Mouse (Mus musculus): Measurements from ENCODE around the gene Psme1. TPM values are rescaled to one million over a fixed set of nuclear protein-coding genes. Genes with fewer than 3 reads are reported as not detected.

The Psme1 gene
- polyA plus RNA-seq, 2 experiments, result 51.1 to 99.9 TPM

- H3K4me2 ChIP-seq (ENCODE audit: low read depth), result peak overlapping the region; percentile 95
- 10% methylated on average over 19 of the region's 19 CpGs for WGBS (ENCODE audit: insufficient replicate concordance)
- peak overlapping the region; percentile 64 to 76 for H3K4me3 ChIP-seq (ENCODE audit: insufficient read depth in 1 of 2, low read depth in 2 of 2, low read length in 2 of 2)
- TF ChIP-seq CTCF (IDR thresholded peaks at IDR 0.05; ENCODE audit: low read depth) (peak; percentile 99), EP300 (IDR thresholded peaks at IDR 0.05; ENCODE audit: low read depth) (peak; percentile 61)
- H3K27me3 ChIP-seq (ENCODE audit: control insufficient read depth, insufficient read depth, low read length), result no peaks in the 10 kb centered on the region
- peak overlapping the region; percentile 96 for H3K27ac ChIP-seq
- H3K4me1 ChIP-seq (replicated peaks; ENCODE audit: control insufficient read depth in 2 of 2, insufficient read depth in 2 of 2, low read length in 1 of 2), result peaks cover 12 to 28% of the 10 kb centered on the region in 2 experiments
- no peaks in the 10 kb centered on the region for H3K9me3 ChIP-seq (ENCODE audit: control insufficient read depth, low read length)
- H3K9ac ChIP-seq (replicated peaks), result peak overlapping the region; percentile 91
- DNase-seq (ENCODE audit: low read depth in 3 of 3, low spot score in 3 of 3), result peak; percentile 93 to 97 (median 95)
- H3K36me3 ChIP-seq (replicated peaks; ENCODE audit: control insufficient read depth, insufficient read depth, low read depth), result peaks cover 72% of the 10 kb centered on the region
- peak; percentile 95 for ATAC-seq (ENCODE audit: insufficient read depth)
Measured at GRCm38 (mm10) chr14:55603633-55604576, 26.0 kb downstream of the Psme1 start.

DNA sequence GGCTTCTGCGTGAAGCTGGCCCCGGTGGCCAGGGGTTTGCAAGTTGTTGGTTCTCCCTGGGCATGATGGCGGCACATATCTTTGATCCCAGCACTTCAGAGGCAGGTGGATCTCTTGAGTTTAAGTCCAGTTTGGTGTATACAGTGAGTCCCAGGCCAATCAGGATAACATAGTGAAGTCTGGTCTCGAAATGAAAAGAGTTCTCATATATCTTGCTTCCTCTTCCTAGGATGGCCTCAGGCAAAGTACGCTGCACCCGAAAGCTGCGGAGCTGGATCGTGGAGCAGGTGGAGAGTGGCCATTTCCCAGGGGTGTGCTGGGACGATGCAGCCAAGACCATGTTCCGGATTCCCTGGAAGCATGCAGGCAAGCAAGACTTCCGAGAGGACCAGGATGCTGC is 26.9 kb downstream of the Psme1 start:
- Histone ChIP-seq H3K27ac (peak overlapping the region; percentile 96), H3K27me3 (ENCODE audit: control insufficient read depth, insufficient read depth, low read length) (no peaks in the 10 kb centered on the region), H3K4me3 (ENCODE audit: insufficient read depth in 1 of 2, low read depth in 2 of 2, low read length in 2 of 2) (peak overlapping the region; percentile 64 to 76), H3K9me3 (ENCODE audit: control insufficient read depth, low read length) (no peaks in the 10 kb centered on the region), H3K4me2 (ENCODE audit: low read depth) (peak overlapping the region; percentile 95), H3K9ac (replicated peaks) (peak overlapping the region; percentile 91), H3K4me1 (replicated peaks; ENCODE audit: control insufficient read depth in 2 of 2, insufficient read depth in 2 of 2, low read length in 1 of 2) (peaks cover 12 to 28% of the 10 kb centered on the region in 2 experiments), H3K36me3 (replicated peaks; ENCODE audit: control insufficient read depth, insufficient read depth, low read depth) (peaks cover 72% of the 10 kb centered on the region)
- 83% methylated on average over 11 of the region's 11 CpGs for WGBS (ENCODE audit: insufficient replicate concordance)
- DNase-seq (ENCODE audit: low read depth in 3 of 3, low spot score in 3 of 3) (no peak), ATAC-seq (ENCODE audit: insufficient read depth) (no peak)
- TF ChIP-seq EP300 (IDR thresholded peaks at IDR 0.05; ENCODE audit: low read depth) (no peak), CTCF (IDR thresholded peaks at IDR 0.05; ENCODE audit: low read depth) (no peak)

DNA sequence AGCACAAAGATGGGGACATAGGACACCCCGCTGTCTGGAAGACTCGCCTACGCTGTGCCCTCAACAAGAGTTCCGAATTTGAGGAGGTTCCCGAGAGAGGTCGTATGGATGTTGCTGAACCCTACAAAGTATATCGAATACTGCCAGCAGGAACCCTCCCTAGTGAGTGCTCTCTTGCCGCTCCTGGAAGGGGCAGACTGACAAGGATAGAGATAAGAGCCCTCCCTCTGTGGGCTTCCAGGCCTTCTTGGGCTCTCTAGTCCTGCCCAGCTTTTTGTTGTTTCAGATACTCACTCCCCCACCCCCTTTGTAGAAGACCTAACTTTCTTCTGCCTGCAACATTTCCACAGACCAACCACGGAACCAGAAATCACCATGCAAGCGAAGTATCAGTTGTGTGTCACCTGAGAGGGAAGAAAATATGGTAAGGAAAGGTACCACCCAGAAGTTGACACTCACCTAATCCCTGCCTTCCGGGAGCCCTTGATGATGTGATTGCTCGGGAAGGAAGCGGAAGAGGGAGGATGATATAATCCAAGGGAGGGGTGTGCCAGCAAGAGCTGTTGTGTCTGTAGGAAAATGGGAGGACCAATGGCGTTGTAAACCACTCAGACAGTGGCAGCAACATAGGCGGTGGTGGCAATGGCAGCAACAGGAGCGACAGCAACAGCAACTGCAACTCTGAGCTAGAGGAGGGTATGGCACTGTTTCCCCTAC is 28.0 kb downstream of the Psme1 start:
- peak overlapping the region; percentile 43 for H3K9ac ChIP-seq (replicated peaks)
- H3K4me1 ChIP-seq (replicated peaks; ENCODE audit: control insufficient read depth in 2 of 2, insufficient read depth in 2 of 2, low read length in 1 of 2), result peaks cover 12 to 28% of the 10 kb centered on the region in 2 experiments
- H3K9me3 ChIP-seq (ENCODE audit: control insufficient read depth, low read length), result no peaks in the 10 kb centered on the region
- H3K27ac ChIP-seq, result peak overlapping the region; percentile 39
- H3K36me3 ChIP-seq (replicated peaks; ENCODE audit: control insufficient read depth, insufficient read depth, low read depth), result peaks cover 62% of the 10 kb centered on the region
- H3K4me2 ChIP-seq (ENCODE audit: low read depth), result peak overlapping the region; percentile 95
- no peak for DNase-seq (ENCODE audit: low read depth in 3 of 3, low spot score in 3 of 3)
- ATAC-seq (ENCODE audit: insufficient read depth), result no peak
- no peaks in the 10 kb centered on the region for H3K27me3 ChIP-seq (ENCODE audit: control insufficient read depth, insufficient read depth, low read length)
- TF ChIP-seq CTCF (IDR thresholded peaks at IDR 0.05; ENCODE audit: low read depth) (no peak), EP300 (IDR thresholded peaks at IDR 0.05; ENCODE audit: low read depth) (no peak)
- H3K4me3 ChIP-seq (ENCODE audit: insufficient read depth in 1 of 2, low read depth in 2 of 2, low read length in 2 of 2), result peak overlapping the region; percentile 35 to 76
- WGBS (ENCODE audit: insufficient replicate concordance), result 67% methylated on average over 16 of the region's 16 CpGs

DNA sequence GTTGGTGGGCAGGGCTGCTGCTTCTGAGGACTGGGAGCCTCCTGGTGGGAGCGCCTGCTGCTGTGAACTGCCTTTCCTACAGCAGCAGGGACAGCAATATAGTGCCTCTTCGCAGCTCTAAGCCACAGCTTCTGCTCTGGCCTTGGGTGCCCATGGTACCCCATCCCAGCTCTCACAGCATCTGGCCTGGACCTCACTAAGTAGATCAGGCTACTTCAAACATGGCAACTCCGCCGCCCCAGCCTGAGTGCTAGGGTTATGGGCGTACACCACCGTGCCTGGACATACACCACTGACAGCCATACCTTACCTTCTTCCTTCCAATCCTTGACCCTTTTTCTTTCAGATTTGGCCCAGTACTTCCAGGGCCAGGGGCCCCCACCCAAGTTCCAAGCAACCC is 30.4 kb downstream of the Psme1 start:
- H3K36me3 ChIP-seq (replicated peaks; ENCODE audit: control insufficient read depth, insufficient read depth, low read depth), result peaks cover 44% of the 10 kb centered on the region
- no peak for TF ChIP-seq EP300 (IDR thresholded peaks at IDR 0.05; ENCODE audit: low read depth)
- no peak for TF ChIP-seq CTCF (IDR thresholded peaks at IDR 0.05; ENCODE audit: low read depth)
- WGBS (ENCODE audit: insufficient replicate concordance), result 77% methylated on average over 6 of the region's 6 CpGs

GRCm38 (mm10) chr14:55613346-55613745 is 35.4 kb downstream of the Psme1 start:
- peak overlapping the region; percentile 16; the same call in 1 of the 2 replicates for H3K27ac ChIP-seq

More for the DNA sequence above, 30.4 kb downstream of the Psme1 start:
- H3K27me3 ChIP-seq (ENCODE audit: control insufficient read depth, insufficient read depth, low read length), result no peaks in the 10 kb centered on the region
- no peak for ATAC-seq (ENCODE audit: insufficient read depth)
- no peak overlapping the region for H3K4me2 ChIP-seq (ENCODE audit: low read depth)
- peaks cover 12 to 23% of the 10 kb centered on the region in 2 experiments for H3K4me1 ChIP-seq (replicated peaks; ENCODE audit: control insufficient read depth in 2 of 2, insufficient read depth in 2 of 2, low read length in 1 of 2)
- H3K9me3 ChIP-seq (ENCODE audit: control insufficient read depth, low read length), result no peaks in the 10 kb centered on the region
- H3K9ac ChIP-seq (replicated peaks), result no peak overlapping the region
- no peak overlapping the region for H3K4me3 ChIP-seq (ENCODE audit: insufficient read depth in 1 of 2, low read depth in 2 of 2, low read length in 2 of 2)
- DNase-seq (ENCODE audit: low read depth in 3 of 3, low spot score in 3 of 3), result no peak
- no peak overlapping the region for H3K27ac ChIP-seq

More at GRCm38 (mm10) chr14:55613346-55613745, 35.4 kb downstream of the Psme1 start:
- Histone ChIP-seq H3K4me3 (ENCODE audit: insufficient read depth in 1 of 2, low read depth in 2 of 2, low read length in 2 of 2) (no peak overlapping the region), H3K4me1 (replicated peaks; ENCODE audit: control insufficient read depth in 2 of 2, insufficient read depth in 2 of 2, low read length in 1 of 2) (peaks cover 15 to 22% of the 10 kb centered on the region in 2 experiments), H3K9ac (replicated peaks) (no peak overlapping the region), H3K27me3 (ENCODE audit: control insufficient read depth, insufficient read depth, low read length) (no peaks in the 10 kb centered on the region), H3K36me3 (replicated peaks; ENCODE audit: control insufficient read depth, insufficient read depth, low read depth) (peaks cover 14% of the 10 kb centered on the region), H3K9me3 (ENCODE audit: control insufficient read depth, low read length) (no peaks in the 10 kb centered on the region), H3K4me2 (ENCODE audit: low read depth) (no peak overlapping the region)
- no peak for TF ChIP-seq CTCF (IDR thresholded peaks at IDR 0.05; ENCODE audit: low read depth)
- no peak for TF ChIP-seq EP300 (IDR thresholded peaks at IDR 0.05; ENCODE audit: low read depth)
- ATAC-seq (ENCODE audit: insufficient read depth) (no peak), DNase-seq (ENCODE audit: low read depth in 3 of 3, low spot score in 3 of 3) (no peak)
- 66% methylated on average over 6 of the region's 6 CpGs for WGBS (ENCODE audit: insufficient replicate concordance)

Data from liver, embryonic 14.5 days (tissue).